ENCODE assay signal across 28 mouse cellular contexts in genomic region chr8:88664121-88664520, GRCm38 (mm10). TPM values are rescaled to one million over a fixed set of nuclear protein-coding genes. Genes with fewer than 3 reads are reported as not detected.
A peak's percentile ranks its signal among the peaks of the same experiment; 100 is the strongest.
DNase-seq lines count a peak whose midpoint lies in the region; ATAC-seq and TF ChIP-seq lines count a peak whose summit lies in the region.
"Had no signal": no experiment of that assay in that cellular context is flagged by ENCODE, and none has a peak within 500 bp of the region (broad histone marks: within the 10 kb centered on the region; RNA-seq: fewer than 3 reads in every experiment).

No protein-coding gene starts in this region.

- dilution Hi-C loops in CH12.LX (cut with MboI; ENCODE audit: extremely low pct_ligation_motif_present, extremely low pct_unique_long_range_greater_than_20kb, low sequenced_read_pairs) = no loop called here

- H3K4me3 ChIP-seq in CH12.LX (replicated peaks in 1 of 3; ENCODE audit: low read depth in 2 of 3, low read length in 2 of 3, poor library complexity in 1 of 3) (no peak overlapping the region), E14TG2a.4 (replicated peaks; ENCODE audit: low read length) (peak overlapping the region; percentile 46; the same call in 1 of the 2 replicates)
- no peak overlapping the region for H3K4me3 ChIP-seq in kidney, embryonic 16.5 days (ENCODE audit: low read length)
- H3K4me3 ChIP-seq in lung, postnatal 0 days (ENCODE audit: low read depth, low read length) = no peak overlapping the region
- H3K4me3 ChIP-seq: embryonic facial prominence, embryonic 10.5 days; embryonic facial prominence, embryonic 15.5 days; forebrain, embryonic 12.5 days; heart, embryonic 13.5 days; intestine, embryonic 15.5 days; left cerebral cortex, adult 2 months; liver, embryonic 13.5 days; midbrain, embryonic 15.5 days; neural tube, embryonic 15.5 days; stomach, embryonic 15.5 days had no signal

- H3K9ac ChIP-seq in CH12.LX (ENCODE audit: insufficient read depth, low read depth) = no peak overlapping the region
- H3K9ac ChIP-seq in kidney, embryonic 16.5 days (replicated peaks; ENCODE audit: low read length) = no peak overlapping the region
- no peak overlapping the region for H3K9ac ChIP-seq in lung, postnatal 0 days (replicated peaks; ENCODE audit: low read depth)
- H3K9ac ChIP-seq: embryonic facial prominence, embryonic 15.5 days; forebrain, embryonic 12.5 days; forebrain, postnatal 0 days; heart, embryonic 13.5 days; intestine, embryonic 15.5 days; liver, embryonic 13.5 days; midbrain, embryonic 15.5 days; neural tube, embryonic 15.5 days; stomach, embryonic 15.5 days had no signal

- no peak for TF ChIP-seq RAD21 in CH12.LX (IDR thresholded peaks at IDR 0.05; ENCODE audit: low read depth, low read length)

- peaks cover 50 to 92% of the 10 kb centered on the region in 2 experiments for H3K4me1 ChIP-seq in CH12.LX (ENCODE audit: control insufficient read depth in 1 of 2, insufficient read depth in 2 of 2)
- H3K4me1 ChIP-seq in E14TG2a.4 (replicated peaks; ENCODE audit: low read depth, low read length) = peaks cover 17% of the 10 kb centered on the region
- peaks cover 19% of the 10 kb centered on the region for H3K4me1 ChIP-seq in kidney, embryonic 16.5 days (ENCODE audit: insufficient read depth, low read length)
- H3K4me1 ChIP-seq in lung, postnatal 0 days (ENCODE audit: insufficient read depth, low read depth, low read length) = no peaks in the 10 kb centered on the region
- H3K4me1 ChIP-seq: heart, embryonic 13.5 days; intestine, embryonic 15.5 days had no signal

- WGBS in kidney, embryonic 16.5 days = 53% methylated on average over 16 of the region's 16 CpGs
- WGBS in lung, postnatal 0 days = 67% methylated on average over 16 of the region's 16 CpGs

- H3K9me3 ChIP-seq in CH12.LX (replicated peaks; ENCODE audit: low read length) (no peaks in the 10 kb centered on the region), E14TG2a.4 (ENCODE audit: low read length) (no peaks in the 10 kb centered on the region)
- H3K9me3 ChIP-seq in kidney, embryonic 16.5 days (ENCODE audit: low read length) = no peaks in the 10 kb centered on the region
- H3K9me3 ChIP-seq in lung, postnatal 0 days (ENCODE audit: low read length) = no peaks in the 10 kb centered on the region
- H3K9me3 ChIP-seq: embryonic facial prominence, embryonic 10.5 days; embryonic facial prominence, embryonic 15.5 days; forebrain, embryonic 12.5 days; G1E; heart, embryonic 13.5 days; intestine, embryonic 15.5 days; liver, embryonic 13.5 days; midbrain, embryonic 15.5 days; neural tube, embryonic 15.5 days; stomach, embryonic 15.5 days had no signal

- TF ChIP-seq POLR2A in CH12.LX (IDR thresholded peaks at IDR 0.05; ENCODE audit: low read depth, low read length) = no peak

- no peak for TF ChIP-seq EP300 in CH12.LX (IDR thresholded peaks at IDR 0.05; ENCODE audit: low read length)
- TF ChIP-seq EP300 in lung, postnatal 0 days (IDR thresholded peaks at IDR 0.05) = no peak

- H3K36me3 ChIP-seq in CH12.LX (replicated peaks in 1 of 2; ENCODE audit: control insufficient read depth in 1 of 2, insufficient read depth in 1 of 2, low read length in 1 of 2) (peaks cover 46 to 63% of the 10 kb centered on the region in 2 experiments), E14TG2a.4 (ENCODE audit: insufficient read depth, low read length) (no peaks in the 10 kb centered on the region)
- no peaks in the 10 kb centered on the region for H3K36me3 ChIP-seq in kidney, embryonic 16.5 days (ENCODE audit: insufficient read depth, low read length)
- no peaks in the 10 kb centered on the region for H3K36me3 ChIP-seq in lung, postnatal 0 days (ENCODE audit: insufficient read depth, low read length)
- H3K36me3 ChIP-seq: embryonic facial prominence, embryonic 10.5 days; embryonic facial prominence, embryonic 15.5 days; forebrain, embryonic 12.5 days; G1E; heart, embryonic 13.5 days; intestine, embryonic 15.5 days; liver, embryonic 13.5 days; midbrain, embryonic 15.5 days; neural tube, embryonic 15.5 days; stomach, embryonic 15.5 days had no signal

- H3K27me3 ChIP-seq in CH12.LX (replicated peaks) (no peaks in the 10 kb centered on the region), E14TG2a.4 (ENCODE audit: insufficient read depth, low read length) (peaks cover 35% of the 10 kb centered on the region)
- no peaks in the 10 kb centered on the region for H3K27me3 ChIP-seq in kidney, embryonic 16.5 days (ENCODE audit: insufficient read depth, low read length)
- H3K27me3 ChIP-seq in lung, postnatal 0 days (replicated peaks; ENCODE audit: insufficient read depth, low read length) = 0 out of 2 replicates have a peak, but pooled peaks cover 3% of the 10 kb centered on the region
- H3K27me3 ChIP-seq: embryonic facial prominence, embryonic 15.5 days; forebrain, embryonic 12.5 days; intestine, embryonic 15.5 days; liver, embryonic 13.5 days; midbrain, embryonic 15.5 days; neural tube, embryonic 15.5 days; stomach, embryonic 15.5 days had no signal

- H3K4me2 ChIP-seq in CH12.LX (ENCODE audit: insufficient read depth, low read depth, poor library complexity, severe bottlenecking) = no peak overlapping the region
- no peak overlapping the region for H3K4me2 ChIP-seq in kidney, embryonic 16.5 days (replicated peaks; ENCODE audit: low read depth, low read length)
- H3K4me2 ChIP-seq in lung, postnatal 0 days (replicated peaks; ENCODE audit: low read depth, low read length) = no peak overlapping the region
- H3K4me2 ChIP-seq: embryonic facial prominence, embryonic 15.5 days; forebrain, embryonic 12.5 days; heart, embryonic 13.5 days; intestine, embryonic 15.5 days; liver, embryonic 13.5 days; midbrain, embryonic 15.5 days; neural tube, embryonic 15.5 days; stomach, embryonic 15.5 days had no signal

- in situ Hi-C loops in CH12.LX (cut with MboI; ENCODE audit: low pct_ligation_motif_present, low pct_unique_long_range_greater_than_20kb, low sequenced_read_pairs) = no loop called here

- ATAC-seq in kidney, embryonic 16.5 days (ENCODE audit: low FRiP score, low TSS enrichment) = peak; percentile 53; the same call in 1 of the 2 replicates
- ATAC-seq in lung, postnatal 0 days = no peak
- ATAC-seq: forebrain, postnatal 0 days; hindbrain, embryonic 16.5 days; intestine, embryonic 15.5 days; midbrain, embryonic 15.5 days; Patski had no signal

- peaks cover 26% of the 10 kb centered on the region for H3K79me2 ChIP-seq in CH12.LX (replicated peaks; ENCODE audit: control insufficient read depth, extremely low read depth, insufficient read depth, poor library complexity, severe bottlenecking)

- TF ChIP-seq CTCF in CH12.LX (conservative IDR thresholded peaks at IDR 0.05 in 1 of 2, IDR thresholded peaks at IDR 0.05 in 1 of 2; ENCODE audit: low read depth in 2 of 2, low read length in 2 of 2) (no peak), E14TG2a.4 (conservative IDR thresholded peaks at IDR 0.05; ENCODE audit: low read length) (no peak)
- no peak for TF ChIP-seq CTCF in lung, postnatal 0 days (IDR thresholded peaks at IDR 0.05)

- H3K27ac ChIP-seq in CH12.LX (ENCODE audit: insufficient read depth, low read depth) = 0 out of 2 replicates have a peak overlapping the region, but pooled peaks have one; percentile 12
- no peak overlapping the region for H3K27ac ChIP-seq in kidney, embryonic 16.5 days (ENCODE audit: low read length)
- no peak overlapping the region for H3K27ac ChIP-seq in lung, postnatal 0 days (ENCODE audit: low read length)
- H3K27ac ChIP-seq: embryonic facial prominence, embryonic 10.5 days; embryonic facial prominence, embryonic 15.5 days; forebrain, embryonic 12.5 days; heart, embryonic 13.5 days; intestine, embryonic 15.5 days; left cerebral cortex, adult 2 months; liver, embryonic 13.5 days; macrophage; midbrain, embryonic 15.5 days; neural tube, embryonic 15.5 days; stomach, embryonic 15.5 days had no signal

- no peak for DNase-seq in CH12.LX (ENCODE audit: extremely low read depth)
- peak; percentile 84 to 90 for DNase-seq in kidney, postnatal 36 days
- no peak for DNase-seq in lung, postnatal 0 days (ENCODE audit: low spot score)
- DNase-seq in cerebellum, adult 11-12 months = no peak
- DNase-seq: adrenal gland, postnatal 25 days; B cell, adult 2 months; forebrain, postnatal 0 days; gastrocnemius, postnatal 10 days; heart, postnatal 14 days; liver, embryonic 13.5 days; lung, adult 18-20 months; lung, postnatal 10 days; right cerebral cortex, postnatal 25 days had no signal

TF ChIP-seq in CH12.LX, 34 proteins besides CTCF, POLR2A, EP300 and RAD21:
- TF ChIP-seq CHD1 (IDR thresholded peaks at IDR 0.05; ENCODE audit: low read depth, low read length) (no peak), ETS1 (conservative IDR thresholded peaks at IDR 0.05; ENCODE audit: low read depth, low read length) (no peak), POLR2AphosphoS2 (IDR thresholded peaks at IDR 0.05; ENCODE audit: low read depth, low read length) (no peak), MXI1 (IDR thresholded peaks at IDR 0.05; ENCODE audit: low read depth, low read length) (no peak), ZKSCAN1 (IDR thresholded peaks at IDR 0.05; ENCODE audit: borderline replicate concordance, low read depth, low read length) (no peak), MYC (IDR thresholded peaks at IDR 0.05; ENCODE audit: low read depth, low read length) (no peak), IRF4 (IDR thresholded peaks at IDR 0.05; ENCODE audit: low read depth, low read length) (no peak)

RNA-seq across cellular contexts. Expression of gene Nod2, which starts 17.0 kb away (rescaled TPM):
- total RNA-seq in CH12.LX (2012; rRNA removed) (10.9 and 11.7 TPM in 2 replicates), CH12.LX (2014; rRNA removed) (3.5 and 4.3 TPM in 2 replicates)
- polyA plus RNA-seq in CH12.LX (2012; ENCODE audit: insufficient read length, low read depth) = 7.5 and 7.7 TPM in 2 replicates
- 0.32 and 0.37 TPM in 2 replicates for polyA plus RNA-seq in kidney, embryonic 16.5 days (2015; fragmentation: Nextera tagmentation; extraction: Ambion mirVana)
- polyA plus RNA-seq in lung, postnatal 0 days (2015; fragmentation: Nextera tagmentation; extraction: Ambion mirVana) = 0.27 and 0.31 TPM in 2 replicates
- polyA plus RNA-seq: Patski had no signal

RNA-seq across cellular contexts. Expression of gene Snx20, which starts 28.2 kb away (rescaled TPM):
- total RNA-seq in CH12.LX (2012; rRNA removed) (112 and 117 TPM in 2 replicates), CH12.LX (2014; rRNA removed) (69.1 and 69.9 TPM in 2 replicates)
- polyA plus RNA-seq in CH12.LX (2012; ENCODE audit: insufficient read length, low read depth) = 93.1 and 105 TPM in 2 replicates
- 1.9 TPM in 2 replicates for polyA plus RNA-seq in kidney, embryonic 16.5 days (2015; fragmentation: Nextera tagmentation; extraction: Ambion mirVana)
- polyA plus RNA-seq in lung, postnatal 0 days (2015; fragmentation: Nextera tagmentation; extraction: Ambion mirVana) = 5.4 and 6.5 TPM in 2 replicates

RNA-seq across cellular contexts. Expression of gene Cyld, which starts 32.7 kb away (rescaled TPM):
- 19.4 and 20.2 TPM in 2 replicates for total RNA-seq in CH12.LX (2012; rRNA removed)
- 29.4 and 32.5 TPM in 2 replicates for total RNA-seq in CH12.LX (2014; rRNA removed)
- polyA plus RNA-seq in CH12.LX (2012; ENCODE audit: insufficient read length, low read depth) = 22.0 and 22.1 TPM in 2 replicates
- 13.1 and 15.2 TPM in 2 replicates for polyA plus RNA-seq in kidney, embryonic 16.5 days (2015; fragmentation: Nextera tagmentation; extraction: Ambion mirVana)
- 9.5 and 11.4 TPM in 2 replicates for polyA plus RNA-seq in lung, postnatal 0 days (2015; fragmentation: Nextera tagmentation; extraction: Ambion mirVana)

Comparison
In these comparisons a context has a peak if more than half of its experiments do, and no peak if none do; other contexts are left out.
1. DNase-seq: peak in kidney, postnatal 36 days (2 of 2); none in CH12.LX (single experiment), lung, postnatal 0 days (single experiment) and cerebellum, adult 11-12 months (single experiment).
2. RNA of gene Snx20, which starts 28.2 kb away (polyA plus RNA-seq): 93.1 to 105 TPM in CH12.LX; 5.4 to 6.5 TPM in lung, postnatal 0 days and 1.9 TPM in kidney, embryonic 16.5 days; every median in the first group is over 10 times any median in the second.